ENCODE assay signal across 15 mouse cellular contexts in the genomic region with DNA sequence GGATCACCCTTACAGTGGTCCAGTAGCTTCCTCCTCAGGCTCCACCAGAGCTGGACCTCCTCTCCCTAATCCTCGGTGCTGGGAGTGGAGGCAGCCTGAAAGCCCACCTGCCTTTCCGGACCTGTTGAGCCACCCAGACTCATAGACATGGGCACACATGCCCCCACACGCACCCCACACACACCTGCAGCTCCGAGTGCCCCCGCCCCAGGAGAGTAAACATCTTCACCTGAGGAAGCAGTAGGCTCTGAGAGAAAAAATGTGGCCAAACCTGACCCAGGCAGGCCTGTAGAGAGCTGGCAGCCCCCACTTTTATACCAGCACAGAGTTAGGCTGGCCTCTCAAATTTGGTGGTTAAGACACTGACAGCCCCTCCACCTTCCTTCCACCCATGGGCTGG. TPM values are rescaled to one million over a fixed set of nuclear protein-coding genes. Genes with fewer than 3 reads are reported as not detected.
A peak's percentile ranks its signal among the peaks of the same experiment; 100 is the strongest.
DNase-seq lines count a peak whose midpoint lies in the region; ATAC-seq lines count a peak whose summit lies in the region.
"Had no signal": no experiment of that assay in that cellular context is flagged by ENCODE, and none has a peak within 500 bp of the region (broad histone marks: within the 10 kb centered on the region; RNA-seq: fewer than 3 reads in every experiment).

No protein-coding gene starts in this region.

- H3K4me3 ChIP-seq in midbrain, embryonic 12.5 days, result no peak overlapping the region
- no peak overlapping the region for H3K4me3 ChIP-seq in midbrain, embryonic 15.5 days
- no peak overlapping the region for H3K4me3 ChIP-seq in forebrain, embryonic 14.5 days (ENCODE audit: low read depth, low read length)
- no peak overlapping the region for H3K4me3 ChIP-seq in lung, embryonic 15.5 days

- peak overlapping the region; percentile 68 for H3K4me2 ChIP-seq in midbrain, embryonic 12.5 days (replicated peaks)
- H3K4me2 ChIP-seq in midbrain, embryonic 15.5 days, result no peak overlapping the region
- no peak overlapping the region for H3K4me2 ChIP-seq in forebrain, embryonic 14.5 days (ENCODE audit: low read length)
- H3K4me2 ChIP-seq in lung, embryonic 15.5 days, result peak overlapping the region; percentile 77

- H3K4me1 ChIP-seq in midbrain, embryonic 12.5 days, result peaks cover 96% of the 10 kb centered on the region
- peaks cover 43% of the 10 kb centered on the region for H3K4me1 ChIP-seq in midbrain, embryonic 15.5 days
- peaks cover 60% of the 10 kb centered on the region for H3K4me1 ChIP-seq in forebrain, embryonic 14.5 days (ENCODE audit: control insufficient read depth, insufficient read depth, low read length)
- peaks cover 88% of the 10 kb centered on the region for H3K4me1 ChIP-seq in lung, embryonic 15.5 days

- no peaks in the 10 kb centered on the region for H3K36me3 ChIP-seq in midbrain, embryonic 12.5 days
- no peaks in the 10 kb centered on the region for H3K36me3 ChIP-seq in midbrain, embryonic 15.5 days (replicated peaks)
- no peaks in the 10 kb centered on the region for H3K36me3 ChIP-seq in forebrain, embryonic 14.5 days (ENCODE audit: control insufficient read depth, insufficient read depth, low read length)
- H3K36me3 ChIP-seq in lung, embryonic 15.5 days, result no peaks in the 10 kb centered on the region

- WGBS in midbrain, embryonic 12.5 days, result 35% methylated on average over 5 of the region's 5 CpGs
- 50% methylated on average over 5 of the region's 5 CpGs for WGBS in midbrain, embryonic 15.5 days
- WGBS in forebrain, embryonic 14.5 days, result 34% methylated on average over 5 of the region's 5 CpGs
- 58% methylated on average over 5 of the region's 5 CpGs for WGBS in lung, embryonic 15.5 days

- DNase-seq in forebrain, embryonic 14.5 days (ENCODE audit: low spot score), result no peak
- DNase-seq in urinary bladder, adult 2 months (ENCODE audit: low spot score), result peak; percentile 52
- DNase-seq in kidney, postnatal 14 days, result no peak
- DNase-seq in adrenal gland, adult (ENCODE audit: inconsistent age in 2 of 2, low spot score in 1 of 2), result no peak
- DNase-seq: heart, adult 18-20 months; heart, postnatal 10 days; kidney, adult 11 months; liver, postnatal 0 days; retina, postnatal 1 day; thymus, postnatal 14 days had no signal

- H3K9ac ChIP-seq in midbrain, embryonic 12.5 days (replicated peaks), result no peak overlapping the region
- no peak overlapping the region for H3K9ac ChIP-seq in midbrain, embryonic 15.5 days
- no peak overlapping the region for H3K9ac ChIP-seq in forebrain, embryonic 14.5 days (ENCODE audit: low read length)
- H3K9ac ChIP-seq in lung, embryonic 15.5 days, result no peak overlapping the region
- H3K9ac ChIP-seq: liver, postnatal 0 days had no signal

- H3K27me3 ChIP-seq in midbrain, embryonic 12.5 days, result peaks cover 93% of the 10 kb centered on the region
- peaks cover 31% of the 10 kb centered on the region for H3K27me3 ChIP-seq in midbrain, embryonic 15.5 days (replicated peaks)
- no peaks in the 10 kb centered on the region for H3K27me3 ChIP-seq in forebrain, embryonic 14.5 days (replicated peaks; ENCODE audit: control insufficient read depth, insufficient read depth, low read length)
- H3K27me3 ChIP-seq in lung, embryonic 15.5 days, result 0 out of 2 replicates have a peak, but pooled peaks cover 5% of the 10 kb centered on the region

- no peaks in the 10 kb centered on the region for H3K9me3 ChIP-seq in midbrain, embryonic 12.5 days
- H3K9me3 ChIP-seq in midbrain, embryonic 15.5 days, result no peaks in the 10 kb centered on the region
- no peaks in the 10 kb centered on the region for H3K9me3 ChIP-seq in forebrain, embryonic 14.5 days (replicated peaks; ENCODE audit: control insufficient read depth, low read length)
- H3K9me3 ChIP-seq in lung, embryonic 15.5 days, result no peaks in the 10 kb centered on the region

- no peak for ATAC-seq in midbrain, embryonic 12.5 days (ENCODE audit: low FRiP score, low read depth)
- no peak for ATAC-seq in midbrain, embryonic 15.5 days (replicated peaks)
- ATAC-seq in forebrain, embryonic 14.5 days, result no peak
- peak; percentile 47 for ATAC-seq in lung, embryonic 15.5 days (ENCODE audit: borderline replicate concordance, extremely low read depth, low FRiP score, low TSS enrichment)
- ATAC-seq in erythroid progenitor cell, adult 5-6 weeks (replicated peaks; ENCODE audit: low FRiP score, poor library complexity, severe bottlenecking), result no peak
- ATAC-seq: CD4-positive, CD25-positive, alpha-beta regulatory T cell, adult 4 months; liver, postnatal 0 days had no signal

- peak overlapping the region; percentile 92 for H3K27ac ChIP-seq in midbrain, embryonic 12.5 days (replicated peaks)
- no peak overlapping the region for H3K27ac ChIP-seq in midbrain, embryonic 15.5 days
- H3K27ac ChIP-seq in forebrain, embryonic 14.5 days (ENCODE audit: low read depth, low read length), result peak overlapping the region; percentile 45; the same call in 1 of the 2 replicates
- peak overlapping the region; percentile 98 for H3K27ac ChIP-seq in lung, embryonic 15.5 days

RNA-seq across cellular contexts. Expression of gene Fgfr3, which starts 25.0 kb away (rescaled TPM):
- polyA plus RNA-seq in midbrain, embryonic 12.5 days (2016; fragmentation: Nextera tagmentation; extraction: Ambion mirVana), result 66.2 and 88.3 TPM in 2 replicates
- 20.9 and 21.4 TPM in 2 replicates for polyA plus RNA-seq in midbrain, embryonic 15.5 days (2015; fragmentation: Nextera tagmentation; extraction: Ambion mirVana)
- polyA plus RNA-seq in forebrain, embryonic 14.5 days (2014; fragmentation: Nextera tagmentation; extraction: Ambion mirVana), result 27.5 and 30.8 TPM in 2 replicates
- polyA plus RNA-seq in lung, embryonic 15.5 days (2015; fragmentation: Nextera tagmentation; extraction: Ambion mirVana), result 59.1 and 64.7 TPM in 2 replicates
- polyA plus RNA-seq in urinary bladder, adult 2 months (2012; rRNA removed), result 62.9 and 69.6 TPM in 2 replicates
- total RNA-seq in erythroid progenitor cell, adult 5-6 weeks (2015; ENCODE audit: low replicate concordance), result not detected in 2 replicates
- not detected in 2 replicates for total RNA-seq in erythroid progenitor cell, adult 5-6 weeks (2017; ENCODE audit: low replicate concordance)
- polyA plus RNA-seq: CD4-positive, CD25-positive, alpha-beta regulatory T cell, adult 4 months had no signal

RNA-seq across cellular contexts. Expression of gene Tmem129, which starts 38.2 kb away (rescaled TPM):
- polyA plus RNA-seq in midbrain, embryonic 12.5 days (2016; fragmentation: Nextera tagmentation; extraction: Ambion mirVana), result 31.8 and 37.5 TPM in 2 replicates
- 31.1 and 32.0 TPM in 2 replicates for polyA plus RNA-seq in midbrain, embryonic 15.5 days (2015; fragmentation: Nextera tagmentation; extraction: Ambion mirVana)
- 35.8 and 39.5 TPM in 2 replicates for polyA plus RNA-seq in forebrain, embryonic 14.5 days (2014; fragmentation: Nextera tagmentation; extraction: Ambion mirVana)
- polyA plus RNA-seq in lung, embryonic 15.5 days (2015; fragmentation: Nextera tagmentation; extraction: Ambion mirVana), result 37.3 and 39.7 TPM in 2 replicates
- polyA plus RNA-seq in urinary bladder, adult 2 months (2012; rRNA removed), result 30.9 and 39.0 TPM in 2 replicates
- 44.4 and 49.4 TPM in 2 replicates for total RNA-seq in erythroid progenitor cell, adult 5-6 weeks (2015; ENCODE audit: low replicate concordance)
- total RNA-seq in erythroid progenitor cell, adult 5-6 weeks (2017; ENCODE audit: low replicate concordance), result 28.2 and 37.7 TPM in 2 replicates

RNA-seq across cellular contexts. Expression of gene Tacc3, which starts 38.5 kb away (rescaled TPM):
- polyA plus RNA-seq in midbrain, embryonic 12.5 days (2016; fragmentation: Nextera tagmentation; extraction: Ambion mirVana), result 203 and 205 TPM in 2 replicates
- polyA plus RNA-seq in midbrain, embryonic 15.5 days (2015; fragmentation: Nextera tagmentation; extraction: Ambion mirVana), result 27.9 and 32.2 TPM in 2 replicates
- polyA plus RNA-seq in forebrain, embryonic 14.5 days (2014; fragmentation: Nextera tagmentation; extraction: Ambion mirVana), result 94.5 and 98.2 TPM in 2 replicates
- 217 and 227 TPM in 2 replicates for polyA plus RNA-seq in lung, embryonic 15.5 days (2015; fragmentation: Nextera tagmentation; extraction: Ambion mirVana)
- polyA plus RNA-seq in urinary bladder, adult 2 months (2012; rRNA removed), result 6.6 and 6.9 TPM in 2 replicates
- total RNA-seq in erythroid progenitor cell, adult 5-6 weeks (2015; ENCODE audit: low replicate concordance), result 544 and 682 TPM in 2 replicates
- total RNA-seq in erythroid progenitor cell, adult 5-6 weeks (2017; ENCODE audit: low replicate concordance), result 404 and 639 TPM in 2 replicates

RNA-seq across cellular contexts. Expression of gene Slbp, which starts 44.1 kb away (rescaled TPM):
- polyA plus RNA-seq in midbrain, embryonic 12.5 days (2016; fragmentation: Nextera tagmentation; extraction: Ambion mirVana), result 231 TPM in 2 replicates
- 109 and 110 TPM in 2 replicates for polyA plus RNA-seq in midbrain, embryonic 15.5 days (2015; fragmentation: Nextera tagmentation; extraction: Ambion mirVana)
- 154 and 159 TPM in 2 replicates for polyA plus RNA-seq in forebrain, embryonic 14.5 days (2014; fragmentation: Nextera tagmentation; extraction: Ambion mirVana)
- 274 and 284 TPM in 2 replicates for polyA plus RNA-seq in lung, embryonic 15.5 days (2015; fragmentation: Nextera tagmentation; extraction: Ambion mirVana)
- polyA plus RNA-seq in urinary bladder, adult 2 months (2012; rRNA removed), result 24.1 and 28.1 TPM in 2 replicates
- total RNA-seq in erythroid progenitor cell, adult 5-6 weeks (2015; ENCODE audit: low replicate concordance), result 377 and 483 TPM in 2 replicates
- total RNA-seq in erythroid progenitor cell, adult 5-6 weeks (2017; ENCODE audit: low replicate concordance), result 503 and 597 TPM in 2 replicates

Comparison
In these comparisons a context has a peak if more than half of its experiments do, and no peak if none do; other contexts are left out.
1. H3K4me2 ChIP-seq: peak in midbrain, embryonic 12.5 days (single experiment) and lung, embryonic 15.5 days (single experiment); none in midbrain, embryonic 15.5 days (single experiment) and forebrain, embryonic 14.5 days (single experiment).